Mouse (Mus musculus) spleen, adult 12 weeks (tissue): Measurements from ENCODE around the gene Gosr1.
"Not testable (repeated sequence)": the region's sequence is repeated elsewhere in the genome, so short reads cannot be mapped to it uniquely, and the experiment has no call there.

Experiments used
- DNase-seq: peaks from one replicate; pipeline ENCODE4 v3.0.0; 2022; ENCODE audit warnings: low spot score

Gosr1 gene

DNA sequence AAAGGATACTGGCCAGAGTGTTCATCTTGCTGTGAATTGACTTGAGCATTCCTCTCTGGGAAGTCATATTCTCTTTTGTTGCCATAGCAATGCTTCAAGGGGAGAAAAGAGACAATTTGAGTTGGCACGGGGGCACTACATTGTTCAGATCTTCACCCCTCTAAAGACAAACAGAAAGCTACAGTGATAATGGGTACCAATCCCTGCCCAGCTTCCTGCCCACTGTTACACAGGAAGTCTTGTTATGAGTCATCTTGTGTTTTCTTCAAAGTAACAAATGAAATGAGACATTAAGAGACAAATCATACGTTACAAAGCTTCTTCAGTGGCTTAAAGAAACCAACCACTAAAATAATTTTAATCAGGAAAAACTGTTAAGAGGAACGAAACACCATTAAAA, 28.8 kb downstream of the Gosr1 start:
- DNase-seq = no peak

GRCm38 (mm10) chr11:76730650-76731049, 32.7 kb downstream of the Gosr1 start:
- DNase-seq = no peak

DNA sequence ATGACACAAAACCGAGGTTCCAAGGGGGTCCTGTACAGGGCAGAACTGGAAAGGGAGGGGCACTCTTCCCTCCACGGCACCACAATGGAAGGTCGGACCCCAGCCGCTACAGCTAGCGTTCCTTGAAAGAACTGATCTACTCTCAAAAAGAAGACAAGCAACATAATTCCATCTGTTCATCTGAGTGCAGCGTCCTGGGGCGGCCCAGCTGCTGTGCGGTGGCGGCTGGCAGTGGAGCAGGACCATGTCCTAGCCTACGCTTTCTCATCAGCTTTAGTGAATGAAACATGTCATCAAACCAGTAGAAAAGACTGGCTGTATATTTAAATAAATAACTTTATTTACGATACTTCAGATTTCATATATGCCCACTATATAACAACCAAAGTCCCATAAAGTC, 35.3 kb downstream of the Gosr1 start:
- no peak for DNase-seq

- DNase-seq = no peak
Observed at GRCm38 (mm10) chr11:76723911-76724310, 39.5 kb downstream of the Gosr1 start.

GRCm38 (mm10) chr11:76717000-76717399, 46.4 kb downstream of the Gosr1 start:
- no peak for DNase-seq

- no peak for DNase-seq
Observed at GRCm38 (mm10) chr11:76709625-76710452, 53.5 kb downstream of the Gosr1 start.

GRCm38 (mm10) chr11:76708881-76709280, 54.5 kb downstream of the Gosr1 start:
- no peak for DNase-seq

DNA sequence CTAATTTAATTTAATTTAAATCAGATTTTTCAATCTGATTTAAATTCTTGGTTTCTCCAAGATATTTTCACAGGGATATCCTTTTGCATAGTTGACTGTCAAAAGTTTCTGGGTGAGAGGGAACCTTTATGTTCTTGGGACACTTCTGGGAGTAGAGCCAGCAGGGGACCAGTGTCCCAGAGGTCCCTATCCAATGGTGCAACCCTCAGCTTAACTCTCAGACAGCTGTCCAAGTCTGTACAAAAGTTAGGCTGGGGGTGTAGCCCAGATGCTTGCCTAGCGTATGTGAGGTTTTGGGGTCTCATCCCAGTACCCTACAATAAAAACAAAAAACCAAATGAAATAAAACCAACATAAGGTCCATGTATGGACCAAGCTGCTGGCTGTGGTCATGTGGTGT, 55.3 kb downstream of the Gosr1 start:
- DNase-seq = no peak

- no peak for DNase-seq
Observed at GRCm38 (mm10) chr11:76707656-76708055, 55.7 kb downstream of the Gosr1 start.

DNA sequence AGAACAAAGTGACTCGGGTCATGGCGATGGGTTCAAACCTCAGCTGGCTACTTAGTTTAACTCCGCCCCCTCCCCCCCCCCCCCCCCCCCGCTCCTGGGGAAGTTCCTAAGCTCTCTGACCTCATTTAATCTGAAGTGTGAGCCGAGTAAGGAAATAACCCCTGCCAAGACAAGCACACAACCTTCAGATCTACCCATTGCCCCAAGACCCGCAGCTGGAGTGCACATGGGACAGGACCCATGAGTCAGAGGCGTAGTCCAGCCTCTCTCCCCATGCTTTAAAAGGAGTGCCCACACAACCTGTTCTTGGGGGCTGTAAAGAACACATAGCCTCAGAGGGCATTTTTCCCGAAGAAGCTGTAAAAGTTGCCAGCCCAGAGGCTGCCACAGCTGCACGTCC, 63.8 kb downstream of the Gosr1 start:
- DNase-seq = no peak

GRCm38 (mm10) chr11:76695810-76696209, 67.6 kb downstream of the Gosr1 start:
- DNase-seq = no peak

DNA sequence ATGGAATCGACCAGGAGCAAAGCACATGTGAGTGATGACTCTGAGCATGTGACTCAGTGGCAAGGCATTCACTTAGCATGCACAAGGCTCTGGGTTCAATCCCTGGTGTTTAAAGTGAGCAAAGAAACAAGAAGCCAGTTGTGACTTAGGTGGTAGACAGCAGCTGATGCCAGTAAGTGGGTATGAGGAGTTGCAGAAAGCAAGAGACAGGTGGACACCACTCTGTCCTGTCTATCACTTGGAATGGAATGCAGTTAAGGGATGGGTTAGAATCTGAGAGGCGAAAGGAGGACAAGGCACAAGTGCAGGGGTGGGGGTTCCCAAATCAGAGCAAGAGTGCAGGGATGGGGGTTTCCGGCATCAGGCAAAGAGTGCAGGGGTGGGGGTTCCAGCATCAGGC, 71.3 kb downstream of the Gosr1 start:
- no peak for DNase-seq

- no peak for DNase-seq
Observed at GRCm38 (mm10) chr11:76685604-76686003, 77.8 kb downstream of the Gosr1 start.

GRCm38 (mm10) chr11:76679508-76679907, 83.9 kb downstream of the Gosr1 start, which contains the start of gene Trarg1:
TSS of gene Trarg1 (plus strand) at chr11:76679808.
- not testable (repeated sequence) for DNase-seq
